Mouse (Mus musculus) bone marrow macrophage, adult 2 months (primary cell): ENCODE data around the gene Kcnj11.

Experiments
- CTCF ChIP-seq: IDR thresholded peaks from 2 replicates; pipeline ENCODE4 v1.5.1; 2012; ENCODE audit warnings: low read depth, mild to moderate bottlenecking, low read length, moderate library complexity
- POLR2A ChIP-seq: IDR thresholded peaks from 2 replicates; pipeline ENCODE4 v1.6.1; 2012; ENCODE audit warnings: mild to moderate bottlenecking, low read depth, low read length, borderline replicate concordance

GRCm38 (mm10) chr7:46138329-46138930 lies 37.9 kb upstream of the Kcnj11 start:
- TF ChIP-seq POLR2A = no peak
- no peak for TF ChIP-seq CTCF
